Mouse (Mus musculus) CD4-positive helper T cell, adult 2 months (primary cell): Measurements from ENCODE around the gene Frmd4a.
"Not testable (repeated sequence)": the region's sequence is repeated elsewhere in the genome, so short reads cannot be mapped to it uniquely, and the experiment has no call there.

Experiments
- DNase-seq: peaks from one replicate; pipeline ENCODE4 v3.0.0-alpha.2; 2012; ENCODE audit warnings: low read depth, missing footprints, low spot score

Frmd4a gene

DNA sequence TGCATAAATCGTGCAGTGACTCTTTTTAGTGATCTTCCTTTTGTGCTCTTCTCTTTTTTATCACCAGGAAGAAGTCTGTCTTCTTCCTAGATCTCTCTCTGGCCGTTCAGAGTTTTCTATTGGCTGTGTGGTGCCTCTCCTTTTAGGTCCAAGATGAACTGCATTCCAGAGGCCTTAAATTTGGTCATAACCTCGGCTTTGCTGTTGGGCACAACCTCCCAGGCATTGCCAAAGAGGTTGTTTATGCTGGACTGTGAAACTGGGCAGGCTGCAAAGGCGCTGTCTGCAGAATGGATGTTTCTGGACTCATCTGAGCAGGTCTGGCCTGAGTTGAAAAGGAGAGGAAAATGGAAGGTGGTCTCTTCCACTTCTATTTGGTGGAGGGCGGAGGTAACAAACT is 560.8 kb downstream of the Frmd4a start:
- no peak for DNase-seq

DNA sequence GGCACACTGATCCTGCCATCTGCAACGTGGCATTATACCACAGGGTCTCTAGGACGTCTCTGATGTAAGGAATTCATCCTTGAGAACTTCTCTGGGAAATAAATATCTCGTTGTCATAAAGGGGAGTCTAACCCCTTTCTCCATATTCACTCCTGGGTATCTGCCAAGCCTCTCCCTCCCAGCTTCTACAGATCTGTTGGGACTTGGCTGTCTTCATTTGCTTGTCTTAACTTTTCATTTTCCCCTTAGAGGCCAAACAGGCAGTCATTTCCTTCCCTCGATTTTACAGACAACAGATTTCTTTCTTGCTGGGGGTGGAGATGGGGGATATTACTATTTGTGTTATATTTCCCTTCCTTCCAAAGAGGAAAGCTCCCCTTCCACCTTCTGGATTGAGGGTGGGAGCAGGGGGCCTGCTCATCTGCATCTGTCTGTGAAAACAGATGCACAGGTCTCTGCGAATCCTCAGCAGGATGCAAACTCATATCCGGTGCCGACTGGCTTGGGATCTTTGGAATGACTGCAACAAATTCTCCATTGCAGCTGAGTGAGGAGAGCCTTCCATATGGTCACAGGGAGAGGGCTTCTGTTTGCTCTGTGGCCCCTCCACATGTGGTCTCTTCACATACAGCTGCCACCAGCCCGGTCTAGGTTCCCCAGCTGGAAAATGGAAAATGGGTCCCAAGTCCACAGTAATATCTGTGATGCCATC is 562.0 kb downstream of the Frmd4a start:
- no peak for DNase-seq

DNA sequence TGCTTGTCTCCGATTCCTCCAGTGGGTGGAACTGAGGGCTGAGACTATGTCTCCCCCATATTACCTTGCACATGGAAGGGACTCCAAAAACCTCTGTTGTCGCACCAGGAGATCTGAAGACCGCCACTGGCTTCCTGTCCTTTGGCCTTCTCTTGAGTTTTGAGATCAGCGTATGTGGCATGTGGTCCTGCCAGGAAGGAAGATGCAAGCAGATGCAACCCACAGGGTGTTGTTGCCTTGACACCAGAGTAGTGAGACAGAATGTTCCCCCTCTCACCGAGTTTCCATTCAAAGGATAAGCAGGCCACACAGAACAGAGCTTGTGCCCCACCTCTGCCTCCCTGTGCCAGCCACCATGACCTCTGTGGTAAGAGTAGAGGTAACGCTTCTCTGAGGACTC is 563.1 kb downstream of the Frmd4a start:
- DNase-seq, result peak; percentile 44

DNA sequence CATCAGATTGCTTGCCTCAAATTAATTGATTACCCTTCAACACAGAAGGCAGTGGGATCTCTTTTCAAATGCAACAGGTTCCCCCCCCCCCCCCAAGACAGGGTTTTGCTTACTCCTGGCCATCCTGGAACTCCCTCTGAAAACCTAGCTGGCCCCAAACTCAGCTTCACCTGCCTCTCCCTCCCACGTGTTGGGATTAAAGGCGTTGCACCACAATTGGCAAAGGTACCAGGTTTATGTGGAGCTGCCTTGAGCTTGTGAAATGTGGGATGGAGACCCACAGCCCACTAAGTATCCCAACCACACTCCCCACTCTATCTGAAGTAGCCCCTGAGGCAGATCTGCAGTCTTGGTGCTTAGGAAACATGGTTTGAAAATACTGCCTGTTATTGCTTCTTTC is 565.4 kb downstream of the Frmd4a start:
- DNase-seq, result no peak

DNA sequence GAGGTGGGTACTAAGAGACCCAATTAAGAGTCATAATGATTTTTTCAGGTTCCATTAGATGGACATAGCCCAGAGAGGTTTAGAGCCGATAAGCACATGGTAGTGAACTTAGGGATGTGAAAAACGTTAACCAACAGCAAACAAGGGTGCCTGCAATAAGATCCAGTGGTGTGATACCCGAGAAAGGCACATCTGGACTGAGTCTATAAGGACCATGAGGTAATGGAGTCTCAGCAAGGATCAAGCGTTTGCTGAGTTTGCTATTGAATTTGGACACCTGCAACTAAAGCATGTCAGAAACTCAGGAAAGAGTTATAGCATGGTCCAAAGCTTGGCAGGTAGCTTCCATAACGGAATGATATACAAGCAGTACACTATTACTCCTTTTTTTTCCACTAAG is 566.7 kb downstream of the Frmd4a start:
- no peak for DNase-seq

DNA sequence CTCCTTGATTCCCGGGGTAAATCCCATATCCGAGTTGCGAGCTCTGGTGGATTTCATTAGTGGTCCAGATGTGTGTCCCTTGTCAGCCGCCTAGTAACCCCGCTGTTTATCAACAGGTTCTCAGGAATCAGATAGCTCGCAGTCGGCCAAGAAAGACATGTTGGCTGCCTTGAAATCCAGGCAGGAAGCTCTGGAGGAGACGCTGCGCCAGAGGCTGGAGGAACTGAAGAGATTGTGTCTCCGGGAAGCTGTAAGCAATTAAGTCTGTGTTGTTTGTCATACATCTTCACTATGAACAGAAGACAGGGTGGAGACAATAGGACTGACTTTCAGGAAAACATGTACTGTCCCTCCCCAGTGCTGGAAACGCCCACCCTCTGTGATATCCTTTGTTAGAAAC is 568.7 kb downstream of the Frmd4a start:
- no peak for DNase-seq

DNA sequence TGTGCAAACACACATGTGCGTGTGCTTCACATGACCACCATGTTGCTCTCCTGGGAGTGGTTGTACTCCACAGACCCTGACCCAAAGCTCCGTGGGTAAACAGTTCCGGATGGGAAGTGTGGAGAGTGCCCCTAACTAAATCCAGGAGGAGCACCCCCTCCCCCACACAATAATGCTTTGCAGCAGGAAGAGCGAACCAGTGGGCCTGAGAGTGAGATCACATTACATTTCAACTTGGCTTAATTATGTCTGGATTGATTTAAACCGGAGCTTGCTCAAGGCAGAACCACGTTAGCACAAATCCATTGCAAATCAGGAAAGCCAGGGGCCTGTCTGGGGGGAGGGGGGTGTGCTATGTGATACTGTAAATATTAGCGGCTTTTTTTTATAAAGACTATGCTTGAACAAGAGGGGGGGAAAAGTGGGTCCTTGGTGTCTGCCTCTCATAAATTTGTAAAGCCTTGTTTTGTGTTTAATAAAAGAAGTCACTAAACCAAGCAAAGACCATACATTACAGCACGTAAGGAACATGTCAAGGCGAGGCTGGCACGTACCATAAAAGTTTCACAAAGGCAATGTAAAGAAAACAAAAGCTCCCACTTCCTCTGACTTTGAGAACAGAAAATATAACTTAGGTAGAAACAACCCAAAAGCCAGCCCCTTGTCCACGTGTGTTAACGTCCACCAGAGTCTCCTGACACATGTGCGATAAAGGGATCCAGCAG is 570.3 kb downstream of the Frmd4a start:
- no peak for DNase-seq

DNA sequence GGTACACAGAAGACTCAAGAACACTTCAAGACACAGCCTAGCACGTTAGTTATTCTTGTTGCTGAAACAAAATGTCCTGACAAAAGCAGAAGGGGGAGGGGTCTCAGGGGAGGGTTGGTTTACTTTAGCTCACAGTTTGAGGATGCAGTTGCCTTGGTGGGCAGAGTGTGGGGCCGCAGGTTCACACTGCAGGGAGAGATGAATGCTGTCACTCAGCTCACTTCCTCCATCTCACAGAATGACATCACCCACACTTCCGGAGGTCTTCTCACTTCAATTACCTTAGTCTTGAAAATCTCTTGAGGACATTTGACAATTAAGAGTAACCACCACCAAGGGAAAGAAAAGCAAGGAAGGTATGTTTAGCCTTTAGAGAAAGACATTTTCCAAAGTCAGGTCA is 574.1 kb downstream of the Frmd4a start:
- DNase-seq, result no peak

DNA sequence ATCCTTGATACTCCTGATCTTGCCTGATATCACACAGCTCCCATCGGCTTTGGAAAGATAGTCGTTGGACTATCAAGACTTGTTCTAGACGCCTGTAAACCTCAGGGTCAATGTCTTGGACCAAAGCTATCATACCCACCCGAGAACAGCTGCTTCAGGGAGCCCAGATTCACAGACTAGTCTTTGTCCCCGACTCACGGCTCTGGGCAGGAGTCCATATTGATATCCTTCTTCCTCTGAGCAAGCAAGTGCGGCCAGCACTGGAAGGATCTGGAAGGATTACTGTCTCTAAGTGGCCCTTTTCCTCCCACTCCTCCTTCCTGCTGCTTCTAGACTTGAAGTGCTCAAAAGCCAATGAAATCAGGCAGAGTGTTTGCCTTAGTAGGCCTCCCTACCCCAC is 575.1 kb downstream of the Frmd4a start:
- DNase-seq, result no peak

DNA sequence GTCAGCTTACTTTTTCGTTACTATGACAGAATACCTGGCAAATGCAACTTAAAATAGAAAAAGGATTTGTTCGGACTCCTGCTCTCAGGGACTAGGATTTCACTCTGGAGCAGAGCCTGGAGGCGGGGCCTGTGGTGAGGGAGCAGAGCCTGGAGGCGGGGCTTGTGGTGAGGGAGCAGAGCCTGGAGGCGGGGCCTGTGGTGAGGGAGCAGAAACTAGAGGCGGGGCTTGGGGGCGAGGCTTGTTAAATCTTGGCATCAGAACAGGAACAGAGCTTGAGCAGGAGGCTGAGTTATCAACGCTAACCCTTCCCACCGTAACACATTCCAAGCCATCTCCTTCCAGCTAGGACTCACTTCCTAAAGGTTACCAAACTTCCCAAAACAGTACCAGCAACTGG is 575.9 kb downstream of the Frmd4a start:
- DNase-seq, result no peak

DNA sequence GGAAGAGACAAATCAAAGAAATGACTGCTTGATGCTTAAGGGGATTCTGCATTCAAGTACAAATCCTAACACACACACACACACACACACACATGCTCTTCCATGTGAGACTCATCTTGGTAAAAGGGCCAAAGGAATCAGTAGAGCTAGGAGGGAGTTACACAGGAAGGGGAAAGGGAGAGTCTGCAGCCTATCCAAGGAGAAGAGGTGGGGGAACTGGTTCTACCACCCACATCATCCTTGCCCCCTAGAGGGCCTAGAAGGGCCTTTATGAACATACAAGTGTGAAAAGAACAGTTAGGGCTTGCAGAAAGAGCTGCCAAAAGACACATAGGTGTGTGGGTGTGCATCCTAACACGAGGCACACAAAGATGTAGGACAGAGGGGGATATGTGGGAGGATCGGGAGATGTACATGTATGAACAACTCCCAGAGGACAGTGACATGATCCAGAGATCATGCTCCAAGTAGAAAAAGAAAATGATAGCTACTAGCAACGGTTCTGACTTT is 576.4 kb downstream of the Frmd4a start:
- no peak for DNase-seq

DNA sequence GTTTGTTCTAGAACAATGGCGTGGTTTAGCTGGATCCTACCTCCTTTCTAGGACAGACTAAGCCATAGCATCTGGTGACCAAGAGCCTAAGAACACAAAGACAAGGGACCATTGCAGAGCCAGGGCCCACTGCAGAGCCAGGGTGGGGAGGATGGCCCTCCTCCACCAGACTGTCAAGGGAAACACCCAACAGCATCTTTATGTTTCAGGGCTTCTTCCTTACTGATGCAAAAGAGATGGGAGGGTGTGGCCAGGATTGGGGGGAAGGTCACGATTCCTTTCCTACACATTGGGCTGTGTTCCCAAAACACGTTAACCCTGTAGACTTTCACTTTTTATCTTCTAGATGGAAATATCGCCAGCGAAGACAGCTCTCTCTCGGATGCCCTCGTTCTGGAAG is 579.5 kb downstream of the Frmd4a start:
- no peak for DNase-seq

DNA sequence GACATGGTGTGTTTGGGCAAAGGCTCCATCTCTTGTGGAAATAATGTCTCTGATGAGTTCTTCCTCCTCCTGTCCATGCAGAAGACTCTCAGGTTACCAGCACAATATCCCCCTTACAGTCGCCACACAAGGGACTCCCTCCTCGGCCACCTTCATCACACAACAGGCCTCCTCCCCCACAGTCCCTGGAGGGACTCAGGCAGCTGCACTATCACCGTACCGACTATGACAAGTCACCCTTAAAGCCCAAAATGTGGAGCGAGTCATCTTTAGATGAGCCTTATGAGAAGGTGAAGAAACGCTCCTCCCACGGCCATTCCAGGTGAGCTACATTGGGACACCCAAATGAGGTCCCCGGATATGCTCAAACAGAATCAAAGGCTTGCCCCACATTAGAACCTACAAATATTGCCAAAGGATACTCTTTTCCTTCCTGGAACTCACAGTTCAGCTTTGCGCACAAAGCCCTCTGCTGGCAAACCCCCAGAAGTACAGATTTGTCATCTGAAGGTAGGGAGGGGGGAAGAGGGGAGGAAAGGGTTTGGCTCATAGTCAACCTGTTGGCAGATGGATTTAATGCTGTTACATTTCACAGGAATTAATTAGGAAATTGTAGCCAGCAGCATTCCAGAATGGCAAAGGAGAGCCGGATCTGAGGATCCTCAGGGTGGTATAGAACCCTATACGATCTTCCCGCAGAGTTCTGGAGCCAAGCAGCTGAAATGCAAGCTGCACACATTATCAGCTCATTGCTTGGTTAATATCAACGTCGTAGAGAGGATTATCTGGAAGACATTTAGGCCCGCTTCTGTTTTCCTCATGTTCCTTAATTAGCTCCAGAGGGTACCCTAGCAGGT is 583.7 kb downstream of the Frmd4a start:
- peak; percentile 25 for DNase-seq

DNA sequence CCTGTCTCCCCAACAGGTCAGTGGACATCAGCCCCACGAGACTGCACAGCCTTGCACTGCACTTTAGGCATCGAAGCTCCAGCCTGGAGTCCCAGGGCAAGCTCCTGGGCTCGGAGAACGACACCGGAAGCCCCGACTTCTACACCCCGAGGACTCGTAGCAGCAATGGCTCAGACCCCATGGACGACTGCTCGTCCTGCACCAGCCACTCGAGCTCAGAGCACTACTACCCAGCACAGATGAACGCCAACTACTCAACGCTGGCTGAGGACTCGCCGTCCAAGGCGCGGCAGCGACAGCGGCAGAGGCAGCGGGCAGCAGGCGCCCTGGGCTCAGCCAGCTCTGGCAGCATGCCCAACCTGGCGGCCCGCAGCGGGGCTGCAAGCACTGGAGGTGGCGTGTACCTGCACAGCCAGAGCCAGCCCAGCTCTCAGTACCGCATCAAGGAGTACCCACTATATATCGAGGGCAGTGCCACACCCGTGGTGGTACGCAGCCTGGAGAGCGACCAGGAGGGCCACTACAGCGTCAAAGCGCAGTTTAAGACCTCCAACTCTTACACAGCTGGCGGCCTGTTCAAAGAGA is 585.9 kb downstream of the Frmd4a start:
- no peak for DNase-seq

DNA sequence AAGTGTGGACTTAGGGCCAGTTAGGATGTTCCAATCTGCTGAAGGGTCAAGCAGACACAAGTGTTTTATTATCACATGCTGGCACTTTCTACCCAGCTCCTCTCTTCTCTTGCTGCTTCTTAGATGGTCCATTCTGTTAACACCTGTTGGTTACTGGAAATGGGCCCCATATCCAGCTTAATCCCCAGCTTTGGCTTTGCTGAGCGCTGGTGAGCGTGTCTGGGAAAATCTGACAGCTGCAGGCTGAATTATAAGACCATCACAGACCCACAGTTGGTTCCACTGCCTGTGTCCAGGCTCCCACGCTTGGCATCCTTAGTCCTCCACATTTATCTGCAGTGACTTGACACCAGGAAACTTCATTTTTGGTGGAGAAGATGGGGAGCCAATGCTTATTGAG is 589.0 kb downstream of the Frmd4a start:
- DNase-seq, result no peak

DNA sequence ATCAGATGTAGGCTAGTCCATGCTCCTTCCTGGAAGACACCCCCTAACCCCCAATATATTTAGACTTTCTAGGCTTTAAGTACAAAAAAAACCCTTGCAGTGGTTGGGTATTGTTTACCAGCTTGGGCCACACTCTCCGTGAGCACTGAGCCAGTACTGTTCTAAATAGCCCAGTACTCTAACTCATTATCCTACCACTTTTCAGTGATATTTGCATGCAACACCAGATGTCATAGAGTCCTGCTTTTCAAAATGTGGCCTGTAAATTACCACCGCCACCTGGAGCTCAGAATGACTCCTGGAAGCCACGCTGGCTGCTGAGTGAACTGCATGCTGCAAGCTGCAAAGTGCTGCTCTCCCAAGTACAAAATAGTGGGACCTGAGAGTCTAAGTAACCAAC is 590.7 kb downstream of the Frmd4a start:
- DNase-seq, result no peak

DNA sequence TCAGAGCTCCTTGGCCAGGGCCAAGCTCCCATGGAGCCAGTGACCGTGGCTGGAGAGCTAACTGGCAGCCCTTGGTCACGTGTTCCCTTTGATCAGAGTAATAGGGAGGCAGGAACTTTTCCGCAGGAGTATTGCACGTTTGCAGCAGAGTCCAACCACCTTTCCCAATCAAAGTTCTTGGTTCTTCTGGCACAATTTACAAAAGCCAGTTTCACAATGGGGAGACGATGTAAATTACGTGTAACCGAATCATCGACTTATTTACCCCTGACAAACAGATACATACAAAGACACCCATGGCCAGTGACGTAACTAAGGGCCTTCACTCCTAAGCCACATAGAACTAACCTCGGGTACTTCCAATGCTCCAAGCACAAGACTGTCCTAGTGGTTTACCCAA is 591.9 kb downstream of the Frmd4a start:
- no peak for DNase-seq

DNA sequence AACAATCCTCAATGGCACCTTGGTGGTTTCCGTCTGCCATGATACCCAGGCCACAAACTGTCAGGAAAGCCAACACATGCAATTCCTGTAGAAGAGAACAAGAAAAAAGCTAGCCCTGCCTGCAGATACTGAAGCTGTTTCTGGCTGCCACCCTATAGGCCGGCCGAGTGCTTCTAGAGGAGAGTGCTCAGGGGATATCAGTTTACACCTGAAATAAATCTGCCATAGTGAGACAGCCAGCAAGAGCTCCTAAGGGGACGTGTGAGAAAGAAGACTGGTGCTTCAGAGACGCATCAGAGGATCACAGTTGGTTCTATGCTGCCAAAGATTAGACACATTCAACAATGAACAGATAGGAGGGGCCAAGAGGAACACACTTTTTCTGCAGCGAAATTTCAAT is 593.8 kb downstream of the Frmd4a start:
- DNase-seq, result no peak

DNA sequence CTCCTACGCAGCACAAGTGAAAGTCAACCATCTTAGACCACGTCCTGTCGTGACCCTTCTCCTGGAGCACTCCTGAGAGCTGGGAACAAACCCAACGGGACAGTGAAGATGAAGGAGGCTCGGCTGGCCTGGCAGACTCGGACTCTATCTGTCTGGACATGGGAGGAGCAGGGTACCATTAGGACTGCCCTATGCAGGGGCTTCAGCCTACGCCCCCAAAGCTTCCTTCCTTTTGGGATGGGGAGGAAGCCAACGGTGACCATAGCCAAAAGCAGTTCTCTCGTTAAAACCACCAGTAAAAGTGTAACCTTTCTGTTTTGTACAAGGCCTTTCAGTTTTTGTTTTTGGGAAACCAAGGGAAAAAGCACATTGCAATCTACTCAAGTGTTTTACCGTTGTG is 594.2 kb downstream of the Frmd4a start:
- no peak for DNase-seq

DNA sequence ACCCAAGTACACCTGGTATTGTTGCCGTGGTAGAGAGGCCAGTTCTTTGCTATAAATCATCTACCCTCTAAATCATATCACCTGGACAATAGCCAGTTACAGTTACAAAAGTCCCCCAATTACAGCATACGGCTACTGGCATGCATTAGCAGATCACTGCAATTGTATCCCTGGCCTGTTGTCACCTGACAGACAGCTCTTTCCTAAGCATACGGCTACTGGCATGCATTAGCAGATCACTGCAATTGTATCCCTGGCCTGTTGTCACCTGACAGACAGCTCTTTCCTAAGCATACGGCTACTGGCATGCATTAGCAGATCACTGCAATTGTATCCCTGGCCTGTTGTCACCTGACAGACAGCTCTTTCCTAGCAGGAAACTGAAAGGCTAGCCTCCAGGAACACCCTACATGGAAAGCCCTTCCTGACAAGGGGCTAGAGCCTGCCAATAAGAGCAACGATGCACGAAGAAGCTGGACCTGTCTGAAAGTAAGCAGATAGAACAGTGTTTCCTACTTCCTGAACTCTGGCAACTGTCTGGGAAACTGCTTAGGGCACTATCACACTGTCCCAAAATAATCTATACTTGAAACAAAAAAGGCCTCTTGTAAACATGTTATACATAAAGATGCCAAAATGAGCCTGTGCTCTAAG is 596.9 kb downstream of the Frmd4a start:
- DNase-seq, result not testable (repeated sequence)

DNA sequence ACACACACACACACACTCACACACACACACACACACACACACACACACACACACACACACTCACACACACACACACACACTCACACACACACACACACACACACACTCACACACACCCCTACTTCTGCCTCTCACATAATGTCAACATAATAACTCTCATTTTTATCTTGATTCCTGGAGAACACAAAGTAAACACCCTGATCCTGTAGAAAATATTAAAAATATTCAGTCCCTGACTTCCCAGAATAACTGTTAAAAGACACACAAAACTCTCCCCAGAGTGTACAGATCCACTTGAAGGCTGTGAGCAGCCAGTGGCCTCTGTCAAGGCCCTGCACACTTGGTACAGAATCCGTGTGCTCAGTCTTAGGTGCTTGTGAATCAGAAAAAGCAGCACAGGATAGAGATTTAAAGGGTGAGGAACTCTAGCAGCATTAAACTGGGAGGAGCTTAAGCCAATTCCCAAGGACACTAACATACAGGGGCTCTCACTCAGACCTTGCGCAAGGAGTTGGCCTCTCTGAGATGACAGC is 597.6 kb downstream of the Frmd4a start:
- no peak for DNase-seq
